ENCODE assay signal across 11 mouse cellular contexts in genomic region chr19:40383931-40384330, GRCm38 (mm10).
DNase-seq lines count a peak whose midpoint lies in the region; ATAC-seq and TF ChIP-seq lines count a peak whose summit lies in the region.
"Had no signal": no experiment of that assay in that cellular context is flagged by ENCODE, and none has a peak within 500 bp of the region (broad histone marks: within the 10 kb centered on the region; RNA-seq: fewer than 3 reads in every experiment).

No protein-coding gene starts in this region.

- TF ChIP-seq POLR2A in MEL (IDR thresholded peaks at IDR 0.05; ENCODE audit: control insufficient read depth in 1 of 2, insufficient read depth in 1 of 2, low read depth in 1 of 2, low read length in 2 of 2, poor library complexity in 1 of 2) = no peak

- DNase-seq in heart, adult 8-10 months (ENCODE audit: low spot score) = no peak
- DNase-seq in liver, postnatal 0 days = no peak
- DNase-seq in MEL (ENCODE audit: low read depth, low spot score) = peak; percentile 22
- peak; percentile 17 for DNase-seq in retina, embryonic 14.5 days (ENCODE audit: low spot score)
- no peak for DNase-seq in frontal cortex, adult 2 months (ENCODE audit: extremely low spot score in 1 of 2, low spot score in 1 of 2)
- DNase-seq: right cerebral cortex, postnatal 25 days had no signal

- peaks cover 8% of the 10 kb centered on the region; the same call in 1 of the 2 replicates for H3K36me3 ChIP-seq in heart, embryonic 15.5 days
- peaks cover 16% of the 10 kb centered on the region for H3K36me3 ChIP-seq in liver, postnatal 0 days (replicated peaks; ENCODE audit: insufficient read depth, low read length)
- peaks cover 40% of the 10 kb centered on the region for H3K36me3 ChIP-seq in liver, embryonic 12.5 days
- no peaks in the 10 kb centered on the region for H3K36me3 ChIP-seq in MEL (ENCODE audit: control insufficient read depth in 1 of 2, insufficient read depth in 2 of 2, low read length in 2 of 2)
- H3K36me3 ChIP-seq: embryonic facial prominence, embryonic 12.5 days; lung, embryonic 15.5 days had no signal

- H3K79me2 ChIP-seq in MEL (ENCODE audit: control insufficient read depth, insufficient read depth, low read length, poor library complexity) = no peaks in the 10 kb centered on the region

- TF ChIP-seq EP300 in liver, postnatal 0 days (IDR thresholded peaks at IDR 0.05; ENCODE audit: low read depth) = no peak
- TF ChIP-seq EP300 in MEL (IDR thresholded peaks at IDR 0.05; ENCODE audit: low read depth in 1 of 2, low read length in 2 of 2) = no peak

- H3K27me3 ChIP-seq in heart, embryonic 15.5 days = no peaks in the 10 kb centered on the region
- no peaks in the 10 kb centered on the region for H3K27me3 ChIP-seq in liver, postnatal 0 days (ENCODE audit: insufficient read depth, low read length)
- no peaks in the 10 kb centered on the region for H3K27me3 ChIP-seq in liver, embryonic 12.5 days (replicated peaks)
- no peaks in the 10 kb centered on the region for H3K27me3 ChIP-seq in MEL (ENCODE audit: control insufficient read depth in 1 of 2, insufficient read depth in 2 of 2, low read length in 2 of 2)
- H3K27me3 ChIP-seq: embryonic facial prominence, embryonic 12.5 days; lung, embryonic 15.5 days had no signal

- H3K4me2 ChIP-seq in heart, embryonic 15.5 days = no peak overlapping the region
- H3K4me2 ChIP-seq in liver, postnatal 0 days (ENCODE audit: low read depth, low read length) = no peak overlapping the region
- no peak overlapping the region for H3K4me2 ChIP-seq in liver, embryonic 12.5 days
- H3K4me2 ChIP-seq: embryonic facial prominence, embryonic 12.5 days; lung, embryonic 15.5 days had no signal

- no peaks in the 10 kb centered on the region for H3K9me3 ChIP-seq in heart, embryonic 15.5 days (replicated peaks)
- no peaks in the 10 kb centered on the region for H3K9me3 ChIP-seq in liver, postnatal 0 days (ENCODE audit: low read length)
- H3K9me3 ChIP-seq in liver, embryonic 12.5 days (replicated peaks) = no peaks in the 10 kb centered on the region
- H3K9me3 ChIP-seq in MEL (replicated peaks; ENCODE audit: insufficient read depth, low read length) = no peaks in the 10 kb centered on the region
- H3K9me3 ChIP-seq: embryonic facial prominence, embryonic 12.5 days; lung, embryonic 15.5 days had no signal

- no peak for ATAC-seq in heart, embryonic 15.5 days (replicated peaks; ENCODE audit: insufficient number of reproducible peaks, insufficient read depth, low FRiP score, low read depth)
- ATAC-seq in liver, postnatal 0 days = no peak
- no peak for ATAC-seq in liver, embryonic 12.5 days
- ATAC-seq: inflammation-experienced regulatory T-cells, adult 6 months had no signal

- no peak overlapping the region for H3K4me3 ChIP-seq in heart, embryonic 15.5 days
- H3K4me3 ChIP-seq in liver, postnatal 0 days (ENCODE audit: low read depth, low read length) = no peak overlapping the region
- H3K4me3 ChIP-seq in liver, embryonic 12.5 days = no peak overlapping the region
- no peak overlapping the region for H3K4me3 ChIP-seq in MEL (ENCODE audit: control insufficient read depth in 1 of 2, insufficient read depth in 1 of 2, low read depth in 2 of 2, low read length in 2 of 2)
- H3K4me3 ChIP-seq: embryonic facial prominence, embryonic 12.5 days; lung, embryonic 15.5 days had no signal

- WGBS in heart, embryonic 15.5 days = 49% methylated on average over 5 of the region's 5 CpGs
- WGBS in liver, postnatal 0 days (ENCODE audit: insufficient replicate concordance) = 45% methylated on average over 5 of the region's 5 CpGs
- WGBS in liver, embryonic 12.5 days (ENCODE audit: insufficient replicate concordance) = 44% methylated on average over 5 of the region's 5 CpGs

- no peak overlapping the region for H3K9ac ChIP-seq in heart, embryonic 15.5 days
- H3K9ac ChIP-seq in liver, postnatal 0 days (replicated peaks) = no peak overlapping the region
- no peak overlapping the region for H3K9ac ChIP-seq in liver, embryonic 12.5 days
- no peak overlapping the region for H3K9ac ChIP-seq in MEL (ENCODE audit: control insufficient read depth, low read depth, low read length, poor library complexity, severe bottlenecking)
- H3K9ac ChIP-seq: embryonic facial prominence, embryonic 12.5 days; lung, embryonic 15.5 days had no signal

- no peak for TF ChIP-seq RAD21 in MEL (IDR thresholded peaks at IDR 0.05; ENCODE audit: low read depth, low read length)

- TF ChIP-seq CTCF in liver, postnatal 0 days (IDR thresholded peaks at IDR 0.05; ENCODE audit: low read depth) = peak; percentile 58
- peak in 2 of 3 experiments; percentile 29 to 59; a peak in 4 of 6 replicates for TF ChIP-seq CTCF in MEL (IDR thresholded peaks at IDR 0.05 in 2 of 3, conservative IDR thresholded peaks at IDR 0.05 in 1 of 3; ENCODE audit: control insufficient read depth in 1 of 3, insufficient read depth in 1 of 3, low read depth in 2 of 3, low read length in 3 of 3, poor library complexity in 1 of 3, severe bottlenecking in 1 of 3)

- H3K27ac ChIP-seq in heart, embryonic 15.5 days = peak overlapping the region; percentile 40; the same call in 1 of the 2 replicates
- H3K27ac ChIP-seq in liver, postnatal 0 days (ENCODE audit: low read depth) = no peak overlapping the region
- H3K27ac ChIP-seq in liver, embryonic 12.5 days = no peak overlapping the region
- H3K27ac ChIP-seq in MEL (ENCODE audit: control insufficient read depth, low read depth, low read length) = no peak overlapping the region
- H3K27ac ChIP-seq: lung, embryonic 15.5 days had no signal

- peaks cover 51% of the 10 kb centered on the region for H3K4me1 ChIP-seq in heart, embryonic 15.5 days (replicated peaks)
- H3K4me1 ChIP-seq in liver, postnatal 0 days (ENCODE audit: insufficient read depth) = no peaks in the 10 kb centered on the region
- no peaks in the 10 kb centered on the region for H3K4me1 ChIP-seq in liver, embryonic 12.5 days
- H3K4me1 ChIP-seq in MEL (ENCODE audit: control insufficient read depth in 1 of 2, insufficient read depth in 2 of 2, low read length in 2 of 2) = no peaks in the 10 kb centered on the region

TF ChIP-seq in MEL, 35 proteins besides CTCF, POLR2A, EP300 and RAD21:
- TF ChIP-seq KAT2A (conservative IDR thresholded peaks at IDR 0.05; ENCODE audit: low read depth, low read length) (no peak), E2F4 (IDR thresholded peaks at IDR 0.05; ENCODE audit: borderline replicate concordance, low read depth, low read length) (no peak), JUND (IDR thresholded peaks at IDR 0.05; ENCODE audit: low read depth, low read length) (no peak), MAZ (IDR thresholded peaks at IDR 0.05; ENCODE audit: low read depth, low read length) (no peak), GATA1 (IDR thresholded peaks at IDR 0.05; ENCODE audit: low read depth, low read length) (no peak), HCFC1 (IDR thresholded peaks at IDR 0.05; ENCODE audit: low read depth, low read length) (no peak), MYC (IDR thresholded peaks at IDR 0.05; ENCODE audit: low read depth, low read length) (0 out of 2 replicates have a peak, but pooled peaks have one; percentile 38), MXI1 (IDR thresholded peaks at IDR 0.05; ENCODE audit: low read depth, low read length) (no peak), SMC3 (IDR thresholded peaks at IDR 0.05; ENCODE audit: low read depth, low read length) (peak; percentile 44), ZKSCAN1 (IDR thresholded peaks at IDR 0.05; ENCODE audit: low read depth, low read length) (no peak), USF1 (IDR thresholded peaks at IDR 0.05; ENCODE audit: low read depth, low read length) (no peak), ZNF384 (IDR thresholded peaks at IDR 0.05; ENCODE audit: low read depth, low read length) (no peak), TCF12 (IDR thresholded peaks at IDR 0.05; ENCODE audit: low read depth, low read length) (no peak), USF2 (IDR thresholded peaks at IDR 0.05; ENCODE audit: borderline replicate concordance in 1 of 2, insufficient read depth in 1 of 2, low read depth in 1 of 2, low read length in 2 of 2) (no peak)

Comparison
In these comparisons a context has a peak if more than half of its experiments do, and no peak if none do; other contexts are left out.
1. DNase-seq: peak in MEL (single experiment) and retina, embryonic 14.5 days (single experiment); none in heart, adult 8-10 months (single experiment), liver, postnatal 0 days (single experiment) and frontal cortex, adult 2 months (0 of 2).